Mouse (Mus musculus) thymus, adult 18-20 months (tissue): ENCODE data around the gene Kxd1.

Experiments
- DNase-seq, 2 experiments: peaks; one replicate each; pipeline ENCODE4 v3.0.0; 2022; ENCODE audit warnings: mixed read lengths in 2 of 2

Kxd1 gene

DNA sequence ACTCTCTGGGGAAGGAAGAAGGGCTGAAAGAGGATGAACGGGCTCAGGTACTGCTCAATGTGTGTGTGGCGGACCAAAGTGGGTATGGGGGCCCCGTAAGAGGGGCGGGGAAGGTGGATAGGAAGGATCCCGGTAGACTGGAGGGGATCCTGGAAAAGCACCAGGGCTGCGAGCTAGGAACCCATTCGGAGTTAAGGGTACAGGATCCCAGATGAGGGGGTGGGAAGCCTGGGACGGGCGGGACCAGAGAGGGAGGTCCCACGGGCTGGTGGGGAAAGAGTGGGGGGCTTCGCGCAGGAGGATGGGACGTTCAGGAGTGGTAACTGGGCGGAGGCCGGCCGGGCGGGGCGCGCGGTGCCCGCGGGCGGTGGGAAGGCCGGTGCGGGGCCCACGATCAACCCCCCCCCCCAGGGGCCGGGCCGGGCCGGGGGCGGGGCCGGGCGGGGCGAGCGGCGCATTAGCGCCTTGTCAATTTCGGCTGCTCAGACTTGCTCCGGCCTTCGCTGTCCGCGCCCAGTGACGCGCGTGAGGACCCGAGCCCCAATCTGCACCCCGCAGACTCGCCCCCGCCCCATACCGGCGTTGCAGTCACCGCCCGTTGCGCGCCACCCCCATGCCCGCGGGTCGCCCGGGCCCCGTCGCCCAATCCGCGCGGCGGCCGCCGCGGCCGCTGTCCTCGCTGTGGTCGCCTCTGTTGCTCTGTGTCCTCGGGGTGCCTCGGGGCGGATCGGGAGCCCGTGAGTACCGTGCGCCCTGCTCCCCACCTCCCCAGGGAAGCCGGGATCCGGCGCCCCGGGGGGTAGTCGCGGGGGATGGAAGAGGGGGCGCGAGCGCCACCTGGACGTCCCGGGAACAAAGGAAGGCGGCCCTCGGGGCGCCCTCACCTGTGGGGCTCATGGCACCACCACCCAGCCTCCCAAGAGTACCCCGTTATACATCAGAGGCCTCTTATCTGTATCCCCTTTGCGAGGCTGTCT is 34.8 kb downstream of the Kxd1 start, which contains the start of gene Crlf1:
TSS of gene Crlf1 (plus strand) at position 495 of the 977 bp plus-strand sequence.
- DNase-seq: no peak

DNA sequence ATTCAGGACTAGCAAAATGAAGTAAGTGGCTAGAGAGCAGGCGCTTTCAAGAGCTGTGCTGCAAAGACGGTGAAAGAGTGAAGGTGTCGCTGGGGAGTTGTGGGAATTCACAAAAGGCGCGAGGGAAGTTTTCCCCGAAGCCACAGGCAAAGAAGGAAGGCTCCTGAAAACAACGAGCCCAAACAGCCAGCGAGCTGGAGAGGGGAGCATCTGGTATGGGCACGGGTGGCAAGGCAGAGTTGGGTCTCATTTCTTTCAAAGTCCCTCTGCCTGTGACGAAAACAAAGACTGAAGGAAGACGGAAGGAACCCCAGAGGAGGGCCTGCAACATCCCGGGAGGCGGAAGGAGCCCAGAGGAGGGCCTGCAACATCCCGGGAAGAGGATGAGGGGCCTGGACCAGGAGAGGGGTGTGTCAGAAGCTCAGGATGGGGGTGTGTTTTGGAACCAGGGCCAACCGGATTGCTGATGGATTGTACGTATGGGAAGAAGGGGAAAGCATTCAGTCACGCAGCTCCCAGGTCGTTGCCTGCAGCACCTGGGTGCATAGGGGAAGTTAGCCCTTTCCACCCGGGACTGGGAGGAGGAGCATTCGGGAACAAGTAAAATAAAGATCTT is 36.8 kb downstream of the Kxd1 start:
- DNase-seq: no peak

- DNase-seq: no peak
These were observed 37.5 kb downstream of the Kxd1 start for GRCm38 (mm10) chr8:70490061-70490879.

GRCm38 (mm10) chr8:70489576-70489975 is 38.2 kb downstream of the Kxd1 start:
- no peak for DNase-seq

- no peak for DNase-seq
These were observed 38.8 kb downstream of the Kxd1 start for GRCm38 (mm10) chr8:70488931-70489470.

DNA sequence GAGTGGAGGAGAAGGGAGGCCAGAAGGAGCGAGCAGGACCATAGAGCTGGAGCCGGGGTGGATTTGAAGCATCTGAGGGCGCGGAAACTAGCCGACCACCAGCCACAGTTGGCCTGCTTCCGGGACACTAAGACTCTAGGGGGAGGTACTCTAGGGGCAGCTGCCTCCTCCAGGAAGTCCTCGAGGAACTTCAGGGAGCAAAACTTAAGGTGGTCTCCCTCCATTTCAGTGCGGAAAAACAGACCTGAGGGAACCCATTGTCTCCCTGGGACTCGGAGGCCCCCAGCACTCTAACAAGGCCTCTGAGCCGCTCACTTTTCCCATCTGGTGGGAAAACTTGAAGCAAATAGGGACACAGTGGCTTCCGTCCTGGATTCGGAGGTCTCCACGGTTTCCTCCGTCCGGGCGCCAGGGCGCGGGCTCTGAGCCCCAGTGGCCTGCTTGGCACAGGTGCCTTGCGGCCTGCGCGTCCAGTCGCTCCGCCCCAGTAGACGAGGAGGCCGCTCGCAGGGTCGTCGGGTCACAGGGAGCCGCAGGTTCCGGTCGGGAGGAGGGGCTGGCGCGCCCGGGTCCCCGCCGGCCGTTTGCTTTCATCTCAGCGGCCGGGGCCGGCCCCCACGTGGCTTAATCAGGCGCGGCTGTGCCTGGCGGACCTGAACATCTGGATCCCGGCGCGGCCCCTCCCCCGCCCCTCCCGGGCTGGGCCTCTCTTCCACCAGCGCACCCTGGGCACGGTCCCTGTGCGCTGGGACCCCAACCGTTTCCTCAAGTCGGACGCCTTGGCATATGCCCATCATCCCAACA is 39.6 kb downstream of the Kxd1 start:
- no peak for DNase-seq

DNA sequence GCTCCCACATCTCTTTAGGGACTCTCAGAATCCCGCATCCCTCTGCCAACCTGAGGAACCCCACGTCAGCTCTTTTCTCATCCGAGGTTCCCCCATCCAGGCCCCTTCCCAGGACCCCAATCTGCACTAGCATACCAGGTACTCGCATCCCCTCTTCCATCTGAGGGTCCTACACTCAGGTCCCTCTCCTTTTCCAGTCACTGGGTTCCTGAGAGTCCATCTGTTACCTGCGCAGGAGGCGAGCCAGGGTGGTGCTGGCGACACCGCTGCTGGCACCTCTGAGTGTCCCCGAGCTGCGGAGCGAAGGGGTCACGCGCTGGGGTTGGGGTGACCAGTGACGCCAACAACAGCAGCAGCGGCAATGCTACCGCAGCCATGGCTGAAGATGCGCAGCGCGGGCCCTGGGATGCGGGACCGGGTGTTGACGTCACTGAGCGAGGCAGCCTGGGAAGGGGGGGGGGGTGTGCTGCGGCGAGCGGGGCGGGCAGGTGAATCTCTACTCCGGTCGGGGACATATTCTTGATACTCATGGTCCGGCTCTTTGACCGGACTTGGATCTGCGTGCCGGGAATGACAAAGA is 40.7 kb downstream of the Kxd1 start, which contains the start of gene Tmem59l:
TSS of gene Tmem59l (minus strand) at position 418 of the 580 bp plus-strand sequence.
- no peak for DNase-seq

GRCm38 (mm10) chr8:70486191-70486681 is 41.5 kb downstream of the Kxd1 start:
- DNase-seq: no peak

- no peak for DNase-seq
These were observed 44.8 kb downstream of the Kxd1 start for GRCm38 (mm10) chr8:70482943-70483342.

DNA sequence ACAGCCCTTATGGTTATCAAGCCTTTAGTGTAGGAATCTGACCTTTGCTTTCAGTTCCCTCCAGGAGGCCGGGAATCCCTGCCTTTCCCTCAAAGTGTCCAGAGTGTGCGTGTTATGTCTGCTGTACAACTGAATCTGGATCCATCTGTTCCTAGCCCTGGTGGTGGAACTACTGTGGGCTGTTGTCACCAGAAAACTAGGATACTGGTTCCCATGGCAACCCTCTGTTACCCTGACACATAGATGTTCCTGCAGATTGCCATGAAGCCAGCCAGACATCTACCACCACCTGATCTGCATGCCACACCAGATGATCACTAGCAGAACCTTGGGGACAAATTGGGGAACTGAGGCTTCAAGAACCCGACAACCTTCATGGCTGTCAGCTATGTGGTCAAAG is 45.8 kb downstream of the Kxd1 start:
- no peak for DNase-seq

DNA sequence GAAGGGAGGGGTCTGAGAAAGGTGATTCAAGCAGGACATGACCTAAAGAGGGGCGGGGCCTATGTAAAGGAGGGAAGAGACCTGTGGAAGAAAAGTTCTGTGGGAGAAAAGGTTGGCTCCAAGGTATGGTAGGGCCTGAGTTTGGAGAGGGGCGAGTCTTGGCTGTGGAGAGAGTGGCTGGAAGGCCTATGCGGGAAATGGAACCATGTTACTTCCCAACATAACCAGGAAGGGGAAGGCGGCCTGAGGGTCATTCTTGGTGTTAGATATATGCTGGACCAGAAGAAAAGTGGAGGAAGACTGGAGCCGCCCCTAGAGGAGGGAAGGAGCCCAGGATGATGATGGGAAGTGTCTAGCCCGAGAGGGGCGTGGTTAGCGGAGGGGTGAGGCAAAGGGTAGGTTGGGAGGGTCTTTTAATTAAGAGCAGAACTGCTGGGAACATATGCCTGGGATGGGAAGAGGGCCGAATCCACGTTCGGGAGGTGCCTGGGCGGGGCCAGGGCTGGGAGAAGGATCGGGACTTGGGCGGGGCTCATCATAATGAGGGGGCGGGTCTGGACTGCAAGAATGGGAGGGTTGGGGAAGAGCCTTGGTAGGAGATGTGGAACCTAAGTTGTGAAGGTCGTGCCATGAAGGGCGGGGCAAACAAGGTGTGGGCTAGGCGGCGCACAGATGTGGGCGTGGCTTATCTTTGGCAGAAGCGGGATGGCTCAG is 50.3 kb downstream of the Kxd1 start:
- DNase-seq: no peak

- peak; percentile 85 to 89 for DNase-seq
These were observed 51.2 kb downstream of the Kxd1 start, which contains the start of gene Klhl26 for GRCm38 (mm10) chr8:70476333-70477268. Klhl26 (minus strand) TSS chr8:70476968.

- DNase-seq: no peak
These were observed 55.9 kb downstream of the Kxd1 start for GRCm38 (mm10) chr8:70471856-70472255.

- no peak for DNase-seq
These were observed 57.8 kb downstream of the Kxd1 start for GRCm38 (mm10) chr8:70469938-70470337.

GRCm38 (mm10) chr8:70469295-70469916 is 58.4 kb downstream of the Kxd1 start:
- no peak for DNase-seq

GRCm38 (mm10) chr8:70468733-70469132 is 59.0 kb downstream of the Kxd1 start:
- DNase-seq: no peak

GRCm38 (mm10) chr8:70467907-70468306 is 59.8 kb downstream of the Kxd1 start:
- no peak for DNase-seq

GRCm38 (mm10) chr8:70467229-70467725 is 60.5 kb downstream of the Kxd1 start:
- DNase-seq: no peak

GRCm38 (mm10) chr8:70466771-70467170 is 61.0 kb downstream of the Kxd1 start:
- DNase-seq: no peak
